Mouse (Mus musculus): ENCODE results near the gene Ano10. TPM values are rescaled to one million over a fixed set of nuclear protein-coding genes. Genes with fewer than 3 reads are reported as not detected.

Ano10 gene
- polyA plus RNA-seq, 1 experiment = 19.6 TPM

GRCm38 (mm10) chr9:122183074-122183473, 111.1 kb downstream of the Ano10 start:
- Histone ChIP-seq H3K9me3 (replicated peaks; ENCODE audit: control insufficient read depth, insufficient read depth, low read length, poor library complexity, severe bottlenecking) (no peaks in the 10 kb centered on the region), H3K27ac (ENCODE audit: insufficient read depth, low read length) (no peak overlapping the region), H3K9ac (ENCODE audit: low read depth, poor library complexity, severe bottlenecking) (no peak overlapping the region), H3K4me3 (ENCODE audit: low read depth, low read length) (no peak overlapping the region), H3K36me3 (ENCODE audit: control insufficient read depth, insufficient read depth, low read length, poor library complexity, severe bottlenecking) (no peaks in the 10 kb centered on the region), H3K27me3 (ENCODE audit: control insufficient read depth, insufficient read depth, low read length, poor library complexity, severe bottlenecking) (no peaks in the 10 kb centered on the region), H3K4me1 (ENCODE audit: control insufficient read depth, insufficient read depth, low read length) (no peaks in the 10 kb centered on the region)
- TF ChIP-seq EP300 (IDR thresholded peaks at IDR 0.05; ENCODE audit: insufficient read depth, low read depth, low read length) (no peak), POLR2A (IDR thresholded peaks at IDR 0.05; ENCODE audit: insufficient read depth, low read length) (no peak), CTCF (IDR thresholded peaks at IDR 0.05; ENCODE audit: low read depth, low read length) (no peak)

GRCm38 (mm10) chr9:122180105-122180504, 114.1 kb downstream of the Ano10 start:
- Histone ChIP-seq H3K27me3 (ENCODE audit: control insufficient read depth, insufficient read depth, low read length, poor library complexity, severe bottlenecking) (no peaks in the 10 kb centered on the region), H3K36me3 (ENCODE audit: control insufficient read depth, insufficient read depth, low read length, poor library complexity, severe bottlenecking) (no peaks in the 10 kb centered on the region), H3K27ac (ENCODE audit: insufficient read depth, low read length) (no peak overlapping the region), H3K9me3 (replicated peaks; ENCODE audit: control insufficient read depth, insufficient read depth, low read length, poor library complexity, severe bottlenecking) (no peaks in the 10 kb centered on the region), H3K4me1 (ENCODE audit: control insufficient read depth, insufficient read depth, low read length) (no peaks in the 10 kb centered on the region), H3K9ac (ENCODE audit: low read depth, poor library complexity, severe bottlenecking) (no peak overlapping the region), H3K4me3 (ENCODE audit: low read depth, low read length) (no peak overlapping the region)
- TF ChIP-seq CTCF (IDR thresholded peaks at IDR 0.05; ENCODE audit: low read depth, low read length) (no peak), EP300 (IDR thresholded peaks at IDR 0.05; ENCODE audit: insufficient read depth, low read depth, low read length) (no peak), POLR2A (IDR thresholded peaks at IDR 0.05; ENCODE audit: insufficient read depth, low read length) (no peak)

GRCm38 (mm10) chr9:122178427-122178826, 115.8 kb downstream of the Ano10 start:
- H3K27me3 ChIP-seq (ENCODE audit: control insufficient read depth, insufficient read depth, low read length, poor library complexity, severe bottlenecking) = no peaks in the 10 kb centered on the region
- H3K27ac ChIP-seq (ENCODE audit: insufficient read depth, low read length) = no peak overlapping the region
- TF ChIP-seq CTCF (IDR thresholded peaks at IDR 0.05; ENCODE audit: low read depth, low read length) (no peak), POLR2A (IDR thresholded peaks at IDR 0.05; ENCODE audit: insufficient read depth, low read length) (no peak), EP300 (IDR thresholded peaks at IDR 0.05; ENCODE audit: insufficient read depth, low read depth, low read length) (no peak)

GRCm38 (mm10) chr9:122177256-122178220, 116.7 kb downstream of the Ano10 start:
- H3K9ac ChIP-seq (ENCODE audit: low read depth, poor library complexity, severe bottlenecking) = no peak overlapping the region
- no peaks in the 10 kb centered on the region for H3K9me3 ChIP-seq (replicated peaks; ENCODE audit: control insufficient read depth, insufficient read depth, low read length, poor library complexity, severe bottlenecking)
- no peak overlapping the region for H3K4me3 ChIP-seq (ENCODE audit: low read depth, low read length)
- no peaks in the 10 kb centered on the region for H3K4me1 ChIP-seq (ENCODE audit: control insufficient read depth, insufficient read depth, low read length)
- TF ChIP-seq CTCF (IDR thresholded peaks at IDR 0.05; ENCODE audit: low read depth, low read length) (no peak), EP300 (IDR thresholded peaks at IDR 0.05; ENCODE audit: insufficient read depth, low read depth, low read length) (no peak), POLR2A (IDR thresholded peaks at IDR 0.05; ENCODE audit: insufficient read depth, low read length) (no peak)
- no peaks in the 10 kb centered on the region for H3K27me3 ChIP-seq (ENCODE audit: control insufficient read depth, insufficient read depth, low read length, poor library complexity, severe bottlenecking)
- H3K27ac ChIP-seq (ENCODE audit: insufficient read depth, low read length) = no peak overlapping the region
- no peaks in the 10 kb centered on the region for H3K36me3 ChIP-seq (ENCODE audit: control insufficient read depth, insufficient read depth, low read length, poor library complexity, severe bottlenecking)

More at GRCm38 (mm10) chr9:122178427-122178826, 115.8 kb downstream of the Ano10 start:
- H3K4me1 ChIP-seq (ENCODE audit: control insufficient read depth, insufficient read depth, low read length) = no peaks in the 10 kb centered on the region
- H3K9me3 ChIP-seq (replicated peaks; ENCODE audit: control insufficient read depth, insufficient read depth, low read length, poor library complexity, severe bottlenecking) = no peaks in the 10 kb centered on the region
- H3K4me3 ChIP-seq (ENCODE audit: low read depth, low read length) = no peak overlapping the region
- no peaks in the 10 kb centered on the region for H3K36me3 ChIP-seq (ENCODE audit: control insufficient read depth, insufficient read depth, low read length, poor library complexity, severe bottlenecking)
- H3K9ac ChIP-seq (ENCODE audit: low read depth, poor library complexity, severe bottlenecking) = no peak overlapping the region

- TF ChIP-seq POLR2A (IDR thresholded peaks at IDR 0.05; ENCODE audit: insufficient read depth, low read length) (no peak), CTCF (IDR thresholded peaks at IDR 0.05; ENCODE audit: low read depth, low read length) (no peak)
- Histone ChIP-seq H3K36me3 (ENCODE audit: control insufficient read depth, insufficient read depth, low read length, poor library complexity, severe bottlenecking) (no peaks in the 10 kb centered on the region), H3K4me1 (ENCODE audit: control insufficient read depth, insufficient read depth, low read length) (no peaks in the 10 kb centered on the region), H3K9ac (ENCODE audit: low read depth, poor library complexity, severe bottlenecking) (no peak overlapping the region), H3K27me3 (ENCODE audit: control insufficient read depth, insufficient read depth, low read length, poor library complexity, severe bottlenecking) (no peaks in the 10 kb centered on the region), H3K27ac (ENCODE audit: insufficient read depth, low read length) (no peak overlapping the region), H3K4me3 (ENCODE audit: low read depth, low read length) (no peak overlapping the region), H3K9me3 (replicated peaks; ENCODE audit: control insufficient read depth, insufficient read depth, low read length, poor library complexity, severe bottlenecking) (no peaks in the 10 kb centered on the region)
These were observed 119.5 kb downstream of the Ano10 start for GRCm38 (mm10) chr9:122174723-122175122.
